Mouse (Mus musculus): Measurements from ENCODE around the gene Gucy2e. TPM values are rescaled to one million over a fixed set of nuclear protein-coding genes. Genes with fewer than 3 reads are reported as not detected.

Gucy2e gene
- polyA plus RNA-seq, 1 experiment, result not detected

- Histone ChIP-seq H3K36me3 (ENCODE audit: control insufficient read depth, insufficient read depth, low read length) (no peaks in the 10 kb centered on the region), H3K4me3 (ENCODE audit: low read depth, low read length) (no peak overlapping the region), H3K4me1 (ENCODE audit: control insufficient read depth, insufficient read depth, insufficient read length, low read length) (no peaks in the 10 kb centered on the region), H3K27ac (ENCODE audit: insufficient read depth, low read depth, low read length) (no peak overlapping the region), H3K27me3 (ENCODE audit: control insufficient read depth, insufficient read depth, low read length) (no peaks in the 10 kb centered on the region)
- 50% methylated on average over 3 of the region's 3 CpGs for WGBS
- TF ChIP-seq POLR2A (IDR thresholded peaks at IDR 0.05; ENCODE audit: low read depth, low read length), result no peak
- TF ChIP-seq CTCF (IDR thresholded peaks at IDR 0.05; ENCODE audit: extremely low read depth, insufficient read length, insufficient replicate concordance, low read depth, low read length), result no peak
Observed at GRCm38 (mm10) chr11:69179512-69179911, 57.3 kb downstream of the Gucy2e start.

- no peaks in the 10 kb centered on the region for H3K4me1 ChIP-seq (ENCODE audit: control insufficient read depth, insufficient read depth, insufficient read length, low read length)
- no peak overlapping the region for H3K4me3 ChIP-seq (ENCODE audit: low read depth, low read length)
- TF ChIP-seq POLR2A (IDR thresholded peaks at IDR 0.05; ENCODE audit: low read depth, low read length) (no peak), CTCF (IDR thresholded peaks at IDR 0.05; ENCODE audit: extremely low read depth, insufficient read length, insufficient replicate concordance, low read depth, low read length) (no peak)
- WGBS, result 72% methylated on average over 3 of the region's 3 CpGs
- no peaks in the 10 kb centered on the region for H3K36me3 ChIP-seq (ENCODE audit: control insufficient read depth, insufficient read depth, low read length)
- no peaks in the 10 kb centered on the region for H3K27me3 ChIP-seq (ENCODE audit: control insufficient read depth, insufficient read depth, low read length)
- H3K27ac ChIP-seq (ENCODE audit: insufficient read depth, low read depth, low read length), result no peak overlapping the region
Observed at GRCm38 (mm10) chr11:69178525-69178924, 58.3 kb downstream of the Gucy2e start.

- Histone ChIP-seq H3K4me1 (ENCODE audit: control insufficient read depth, insufficient read depth, insufficient read length, low read length) (no peaks in the 10 kb centered on the region), H3K27me3 (ENCODE audit: control insufficient read depth, insufficient read depth, low read length) (no peaks in the 10 kb centered on the region), H3K4me3 (ENCODE audit: low read depth, low read length) (no peak overlapping the region), H3K27ac (ENCODE audit: insufficient read depth, low read depth, low read length) (no peak overlapping the region), H3K36me3 (ENCODE audit: control insufficient read depth, insufficient read depth, low read length) (no peaks in the 10 kb centered on the region)
- no peak for TF ChIP-seq CTCF (IDR thresholded peaks at IDR 0.05; ENCODE audit: extremely low read depth, insufficient read length, insufficient replicate concordance, low read depth, low read length)
- TF ChIP-seq POLR2A (IDR thresholded peaks at IDR 0.05; ENCODE audit: low read depth, low read length), result no peak
- 78% methylated on average over 7 of the region's 7 CpGs for WGBS
Observed at GRCm38 (mm10) chr11:69174722-69175121, 62.1 kb downstream of the Gucy2e start.

- TF ChIP-seq CTCF (IDR thresholded peaks at IDR 0.05; ENCODE audit: extremely low read depth, insufficient read length, insufficient replicate concordance, low read depth, low read length) (no peak), POLR2A (IDR thresholded peaks at IDR 0.05; ENCODE audit: low read depth, low read length) (no peak)
- no peak overlapping the region for H3K4me3 ChIP-seq (ENCODE audit: low read depth, low read length)
- WGBS, result 86% methylated on average over 2 of the region's 2 CpGs
- H3K27ac ChIP-seq (ENCODE audit: insufficient read depth, low read depth, low read length), result no peak overlapping the region
- H3K36me3 ChIP-seq (ENCODE audit: control insufficient read depth, insufficient read depth, low read length), result no peaks in the 10 kb centered on the region
- no peaks in the 10 kb centered on the region for H3K27me3 ChIP-seq (ENCODE audit: control insufficient read depth, insufficient read depth, low read length)
- no peaks in the 10 kb centered on the region for H3K4me1 ChIP-seq (ENCODE audit: control insufficient read depth, insufficient read depth, insufficient read length, low read length)
Observed at GRCm38 (mm10) chr11:69172606-69173005, 64.2 kb downstream of the Gucy2e start.

- Histone ChIP-seq H3K36me3 (ENCODE audit: control insufficient read depth, insufficient read depth, low read length) (no peaks in the 10 kb centered on the region), H3K27me3 (ENCODE audit: control insufficient read depth, insufficient read depth, low read length) (no peaks in the 10 kb centered on the region), H3K4me1 (ENCODE audit: control insufficient read depth, insufficient read depth, insufficient read length, low read length) (no peaks in the 10 kb centered on the region), H3K4me3 (ENCODE audit: low read depth, low read length) (no peak overlapping the region), H3K27ac (ENCODE audit: insufficient read depth, low read depth, low read length) (no peak overlapping the region)
- WGBS, result 27% methylated on average over 7 of the region's 7 CpGs
- TF ChIP-seq POLR2A (IDR thresholded peaks at IDR 0.05; ENCODE audit: low read depth, low read length) (no peak), CTCF (IDR thresholded peaks at IDR 0.05; ENCODE audit: extremely low read depth, insufficient read length, insufficient replicate concordance, low read depth, low read length) (peak; percentile 77; the same call in 1 of the 2 replicates)
Observed at GRCm38 (mm10) chr11:69171626-69172025, 65.2 kb downstream of the Gucy2e start.

- Histone ChIP-seq H3K4me1 (ENCODE audit: control insufficient read depth, insufficient read depth, insufficient read length, low read length) (no peaks in the 10 kb centered on the region), H3K27me3 (ENCODE audit: control insufficient read depth, insufficient read depth, low read length) (no peaks in the 10 kb centered on the region), H3K27ac (ENCODE audit: insufficient read depth, low read depth, low read length) (no peak overlapping the region), H3K4me3 (ENCODE audit: low read depth, low read length) (no peak overlapping the region), H3K36me3 (ENCODE audit: control insufficient read depth, insufficient read depth, low read length) (no peaks in the 10 kb centered on the region)
- TF ChIP-seq CTCF (IDR thresholded peaks at IDR 0.05; ENCODE audit: extremely low read depth, insufficient read length, insufficient replicate concordance, low read depth, low read length) (no peak), POLR2A (IDR thresholded peaks at IDR 0.05; ENCODE audit: low read depth, low read length) (no peak)
- 80% methylated on average over 12 of the region's 12 CpGs for WGBS
Observed at GRCm38 (mm10) chr11:69169313-69169712, 67.5 kb downstream of the Gucy2e start.

Other genes with a start within 250 kb of the Gucy2e start
- gene Pfas, start 228.6 kb downstream of the Gucy2e start, polyA plus RNA-seq (2012; rRNA removed), result 4.7 and 6.0 TPM in 2 replicates
- 14.0 and 20.0 TPM in 2 replicates for gene Ctc1, start 221.1 kb downstream of the Gucy2e start, polyA plus RNA-seq (2012; rRNA removed)
- gene Aurkb, start 191.4 kb downstream of the Gucy2e start, polyA plus RNA-seq (2012; rRNA removed), result 15.5 and 30.8 TPM in 2 replicates
- 13.2 and 28.5 TPM in 2 replicates for gene Borcs6, start 177.3 kb downstream of the Gucy2e start, polyA plus RNA-seq (2012; rRNA removed)
- gene Tmem107, start 166.2 kb downstream of the Gucy2e start, polyA plus RNA-seq (2012; rRNA removed), result 11.8 and 12.8 TPM in 2 replicates
- 33.5 and 84.4 TPM in 2 replicates for gene Vamp2, start 148.5 kb downstream of the Gucy2e start, polyA plus RNA-seq (2012; rRNA removed)
- gene Per1, start 141.8 kb downstream of the Gucy2e start, polyA plus RNA-seq (2012; rRNA removed), result 5.4 and 13.9 TPM in 2 replicates
- 1.1 and 1.7 TPM in 2 replicates for gene Hes7, start 116.6 kb downstream of the Gucy2e start, polyA plus RNA-seq (2012; rRNA removed)
- gene 9130213A22Rik, start 114.4 kb downstream of the Gucy2e start, polyA plus RNA-seq (2012; rRNA removed), result 0.29 and 0.38 TPM in 2 replicates
- gene Aloxe3, start 111.1 kb downstream of the Gucy2e start, polyA plus RNA-seq (2012; rRNA removed), result 0.13 and 1.2 TPM in 2 replicates
- not detected in 2 replicates for gene Alox12b, start 80.0 kb downstream of the Gucy2e start, polyA plus RNA-seq (2012; rRNA removed)
- 0.15 TPM in 1 of 2 replicates, not detected in the other for gene Alox8, start 39.2 kb downstream of the Gucy2e start, polyA plus RNA-seq (2012; rRNA removed)
- gene Cntrob, start 86.7 kb upstream of the Gucy2e start, polyA plus RNA-seq (2012; rRNA removed), result 2.6 and 5.3 TPM in 2 replicates
- gene Trappc1, start 86.9 kb upstream of the Gucy2e start, polyA plus RNA-seq (2012; rRNA removed), result 22.9 and 31.7 TPM in 2 replicates
- gene Kcnab3, start 89.2 kb upstream of the Gucy2e start, polyA plus RNA-seq (2012; rRNA removed), result 0.43 and 0.65 TPM in 2 replicates
- 0.25 and 0.65 TPM in 2 replicates for gene Rnf227, start 103.4 kb upstream of the Gucy2e start, polyA plus RNA-seq (2012; rRNA removed)
- 86.3 and 240 TPM in 2 replicates for gene Chd3, start 132.4 kb upstream of the Gucy2e start, polyA plus RNA-seq (2012; rRNA removed)
- gene Naa38, start 158.5 kb upstream of the Gucy2e start, polyA plus RNA-seq (2012; rRNA removed), result 129 and 163 TPM in 2 replicates
- gene Cyb5d1, start 158.6 kb upstream of the Gucy2e start, polyA plus RNA-seq (2012; rRNA removed), result 4.3 and 5.3 TPM in 2 replicates
- 11.2 and 16.5 TPM in 2 replicates for gene Tmem88, start 161.2 kb upstream of the Gucy2e start, polyA plus RNA-seq (2012; rRNA removed)
- 13.5 and 35.4 TPM in 2 replicates for gene Kdm6b, start 176.6 kb upstream of the Gucy2e start, polyA plus RNA-seq (2012; rRNA removed)

Data from small intestine, adult 2 months (tissue).